Mouse (Mus musculus): ENCODE measurements around the gene Sbpl. TPM values are rescaled to one million over a fixed set of nuclear protein-coding genes. Genes with fewer than 3 reads are reported as not detected.
"Not testable (repeated sequence)": the region's sequence is repeated elsewhere in the genome, so short reads cannot be mapped to it uniquely, and the experiment has no call there.

The Sbpl gene
- polyA plus RNA-seq, 1 experiment from 2014 or later: not detected

DNA sequence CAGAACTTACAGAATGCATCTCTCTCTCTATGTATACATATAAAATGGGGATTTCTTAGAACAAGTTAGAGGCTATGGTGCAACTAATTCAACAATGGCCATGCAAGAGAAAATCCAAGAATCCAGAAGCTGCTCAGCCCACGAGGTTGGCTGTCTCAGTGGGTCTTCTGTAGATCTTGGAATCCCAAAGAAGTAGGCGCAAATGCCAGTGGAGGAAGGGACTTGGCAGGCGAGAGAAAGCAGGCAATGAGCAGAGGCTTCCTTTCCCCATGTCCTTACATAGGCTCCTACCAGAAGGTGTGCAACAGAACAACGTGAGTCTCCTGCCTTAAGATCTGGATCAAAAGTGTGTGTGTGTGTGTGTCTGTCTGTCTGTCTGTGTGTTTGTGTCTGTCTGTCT, 7.6 kb downstream of the Sbpl start:
- not testable (repeated sequence) for H3K9me3 ChIP-seq (ENCODE audit: control insufficient read depth, low read length); DNase-seq (ENCODE audit: low spot score); H3K36me3 ChIP-seq (ENCODE audit: control insufficient read depth, insufficient read depth, low read length); H3K4me1 ChIP-seq (replicated peaks; ENCODE audit: control insufficient read depth, insufficient read depth, low read length); ATAC-seq (replicated peaks; ENCODE audit: low FRiP score); H3K27me3 ChIP-seq (ENCODE audit: control insufficient read depth, insufficient read depth, low read length); H3K27ac ChIP-seq (ENCODE audit: low read depth, low read length); H3K9ac ChIP-seq (ENCODE audit: low read length); H3K4me2 ChIP-seq (ENCODE audit: low read depth, low read length, severe bottlenecking); H3K4me3 ChIP-seq (ENCODE audit: low read depth, low read length)
- 77% methylated on average over 4 of the region's 4 CpGs for WGBS

GRCm38 (mm10) chr17:23941372-23941771, 13.7 kb downstream of the Sbpl start, which contains the start of gene Sbp:
Gene Sbp (plus strand): TSS chr17:23941672.
- Histone ChIP-seq H3K9me3 (ENCODE audit: control insufficient read depth, low read length) (no peaks in the 10 kb centered on the region), H3K36me3 (ENCODE audit: control insufficient read depth, insufficient read depth, low read length) (no peaks in the 10 kb centered on the region), H3K27ac (ENCODE audit: low read depth, low read length) (no peak within 1 kb of the TSS), H3K4me3 (ENCODE audit: low read depth, low read length) (no peak within 1 kb of the TSS), H3K4me1 (replicated peaks; ENCODE audit: control insufficient read depth, insufficient read depth, low read length) (no peaks in the 10 kb centered on the region), H3K27me3 (ENCODE audit: control insufficient read depth, insufficient read depth, low read length) (no peaks in the 10 kb centered on the region), H3K4me2 (ENCODE audit: low read depth, low read length, severe bottlenecking) (no peak within 1 kb of the TSS), H3K9ac (ENCODE audit: low read length) (no peak within 1 kb of the TSS)
- DNase-seq (ENCODE audit: low spot score) (no peak), ATAC-seq (replicated peaks; ENCODE audit: low FRiP score) (no peak)

DNA sequence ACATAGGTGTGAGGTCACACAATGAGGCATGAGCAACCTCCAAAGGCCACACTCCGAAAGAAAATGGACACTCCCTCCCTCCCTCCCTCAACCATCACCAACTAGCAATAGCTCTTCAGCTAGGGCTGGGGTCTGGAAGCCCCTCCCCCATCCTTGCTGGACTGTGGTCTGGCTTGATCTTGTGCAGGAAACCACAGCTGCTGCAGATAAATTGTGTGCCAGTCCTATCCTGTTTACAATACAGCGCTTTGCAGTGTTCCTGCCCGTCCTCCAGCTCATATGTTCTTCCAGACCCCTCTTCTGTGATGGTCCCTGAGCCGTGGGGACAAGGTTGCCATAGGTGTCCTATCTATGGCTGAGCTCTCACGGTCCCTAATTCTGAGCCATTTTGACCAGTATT, 23.9 kb downstream of the Sbpl start:
- ATAC-seq (replicated peaks; ENCODE audit: low FRiP score): no peak
- WGBS: 85% methylated on average over 5 of the region's 5 CpGs
- no peaks in the 10 kb centered on the region for H3K9me3 ChIP-seq (ENCODE audit: control insufficient read depth, low read length)

GRCm38 (mm10) chr17:23925090-23925493, 30.0 kb downstream of the Sbpl start:
- no peaks in the 10 kb centered on the region for H3K9me3 ChIP-seq (ENCODE audit: control insufficient read depth, low read length)
- ATAC-seq (replicated peaks; ENCODE audit: low FRiP score) (peak; percentile 80), DNase-seq (ENCODE audit: low spot score) (peak; percentile 82)
- peak overlapping the region; percentile 46 for H3K4me3 ChIP-seq (ENCODE audit: low read depth, low read length)
- H3K9ac ChIP-seq (ENCODE audit: low read length): peak overlapping the region; percentile 63
- H3K27ac ChIP-seq (ENCODE audit: low read depth, low read length): peak overlapping the region; percentile 96
- peaks cover 5% of the 10 kb centered on the region for H3K4me1 ChIP-seq (replicated peaks; ENCODE audit: control insufficient read depth, insufficient read depth, low read length)
- peak overlapping the region; percentile 88 for H3K4me2 ChIP-seq (ENCODE audit: low read depth, low read length, severe bottlenecking)
- no peaks in the 10 kb centered on the region for H3K27me3 ChIP-seq (ENCODE audit: control insufficient read depth, insufficient read depth, low read length)
- WGBS: under 1% methylated on average over 14 of the region's 14 CpGs
- H3K36me3 ChIP-seq (ENCODE audit: control insufficient read depth, insufficient read depth, low read length): no peaks in the 10 kb centered on the region

More for the DNA sequence above, 23.9 kb downstream of the Sbpl start:
- Histone ChIP-seq H3K36me3 (ENCODE audit: control insufficient read depth, insufficient read depth, low read length) (no peaks in the 10 kb centered on the region), H3K27me3 (ENCODE audit: control insufficient read depth, insufficient read depth, low read length) (no peaks in the 10 kb centered on the region), H3K27ac (ENCODE audit: low read depth, low read length) (no peak overlapping the region), H3K4me3 (ENCODE audit: low read depth, low read length) (no peak overlapping the region), H3K4me1 (replicated peaks; ENCODE audit: control insufficient read depth, insufficient read depth, low read length) (no peaks in the 10 kb centered on the region), H3K4me2 (ENCODE audit: low read depth, low read length, severe bottlenecking) (no peak overlapping the region), H3K9ac (ENCODE audit: low read length) (no peak overlapping the region)
- DNase-seq (ENCODE audit: low spot score): no peak

DNA sequence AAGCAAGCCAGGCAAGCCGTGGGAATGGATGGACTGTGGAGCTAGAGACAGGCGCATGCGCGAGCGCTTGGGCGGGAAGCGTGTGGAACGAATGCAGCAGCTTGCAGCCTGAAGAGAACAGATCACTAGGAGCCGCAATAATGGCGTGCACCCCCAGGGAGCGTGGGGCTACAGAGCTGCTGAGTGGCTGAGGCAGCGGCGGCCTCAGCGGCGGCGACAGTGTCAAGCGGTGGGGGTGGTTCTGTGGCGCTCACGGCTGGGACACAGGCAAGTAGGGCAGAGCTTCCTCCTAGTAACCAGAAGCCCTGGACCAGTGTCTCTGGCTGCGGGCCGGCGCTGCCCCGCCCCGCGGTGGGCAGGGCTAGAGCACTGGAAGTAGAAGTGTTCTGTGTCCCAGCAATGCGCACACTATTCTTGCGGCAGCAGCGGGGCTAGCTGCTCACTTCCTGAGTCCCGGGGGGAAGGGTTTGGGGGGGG, 30.5 kb downstream of the Sbpl start:
- H3K9ac ChIP-seq (ENCODE audit: low read length): peak overlapping the region; percentile 63
- ATAC-seq (replicated peaks; ENCODE audit: low FRiP score) (peak; percentile 99), DNase-seq (ENCODE audit: low spot score) (peak; percentile 95)
- peak overlapping the region; percentile 46 for H3K4me3 ChIP-seq (ENCODE audit: low read depth, low read length)
- H3K36me3 ChIP-seq (ENCODE audit: control insufficient read depth, insufficient read depth, low read length): no peaks in the 10 kb centered on the region
- peak overlapping the region; percentile 96 for H3K27ac ChIP-seq (ENCODE audit: low read depth, low read length)
- peaks cover 5% of the 10 kb centered on the region for H3K4me1 ChIP-seq (replicated peaks; ENCODE audit: control insufficient read depth, insufficient read depth, low read length)
- H3K27me3 ChIP-seq (ENCODE audit: control insufficient read depth, insufficient read depth, low read length): no peaks in the 10 kb centered on the region
- under 1% methylated on average over 29 of the region's 29 CpGs for WGBS
- H3K9me3 ChIP-seq (ENCODE audit: control insufficient read depth, low read length): no peaks in the 10 kb centered on the region
- peak overlapping the region; percentile 88 for H3K4me2 ChIP-seq (ENCODE audit: low read depth, low read length, severe bottlenecking)

GRCm38 (mm10) chr17:23917158-23917557, 37.9 kb downstream of the Sbpl start, which contains the start of gene Dcpp3:
Gene Dcpp3 (plus strand): TSS chr17:23917458.
- not testable (repeated sequence) for ATAC-seq (replicated peaks; ENCODE audit: low FRiP score); DNase-seq (ENCODE audit: low spot score); H3K4me2 ChIP-seq (ENCODE audit: low read depth, low read length, severe bottlenecking); H3K27me3 ChIP-seq (ENCODE audit: control insufficient read depth, insufficient read depth, low read length); H3K9me3 ChIP-seq (ENCODE audit: control insufficient read depth, low read length); H3K4me3 ChIP-seq (ENCODE audit: low read depth, low read length); H3K27ac ChIP-seq (ENCODE audit: low read depth, low read length); H3K9ac ChIP-seq (ENCODE audit: low read length); H3K36me3 ChIP-seq (ENCODE audit: control insufficient read depth, insufficient read depth, low read length); H3K4me1 ChIP-seq (replicated peaks; ENCODE audit: control insufficient read depth, insufficient read depth, low read length)
- WGBS: 76% methylated on average over 4 of the region's 4 CpGs

Other genes starting within 250 kb of the Sbpl start
- not detected in 2 replicates for gene 1520401A03Rik, start 232.5 kb downstream of the Sbpl start, polyA plus RNA-seq (2014; fragmentation: Nextera tagmentation; extraction: Ambion mirVana)
- 61.3 and 62.9 TPM in 2 replicates for gene Pkmyt1, start 228.9 kb downstream of the Sbpl start, polyA plus RNA-seq (2014; fragmentation: Nextera tagmentation; extraction: Ambion mirVana)
- 26.5 and 28.8 TPM in 2 replicates for gene Paqr4, start 214.4 kb downstream of the Sbpl start, polyA plus RNA-seq (2014; fragmentation: Nextera tagmentation; extraction: Ambion mirVana)
- gene Kremen2, start 209.4 kb downstream of the Sbpl start, polyA plus RNA-seq (2014; fragmentation: Nextera tagmentation; extraction: Ambion mirVana): 2.2 and 2.6 TPM in 2 replicates
- 167 and 174 TPM in 2 replicates for gene Flywch1, start 183.7 kb downstream of the Sbpl start, polyA plus RNA-seq (2014; fragmentation: Nextera tagmentation; extraction: Ambion mirVana)
- 22.0 and 28.7 TPM in 2 replicates for gene Flywch2, start 169.2 kb downstream of the Sbpl start, polyA plus RNA-seq (2014; fragmentation: Nextera tagmentation; extraction: Ambion mirVana)
- 541 and 559 TPM in 2 replicates for gene Srrm2, start 164.7 kb downstream of the Sbpl start, polyA plus RNA-seq (2014; fragmentation: Nextera tagmentation; extraction: Ambion mirVana)
- 1,038 and 1,041 TPM in 2 replicates for gene Elob, start 126.1 kb downstream of the Sbpl start, polyA plus RNA-seq (2014; fragmentation: Nextera tagmentation; extraction: Ambion mirVana)
- gene Prss33, start 119.2 kb downstream of the Sbpl start, polyA plus RNA-seq (2014; fragmentation: Nextera tagmentation; extraction: Ambion mirVana): not detected in 2 replicates
- gene Prss32, start 111.4 kb downstream of the Sbpl start, polyA plus RNA-seq (2014; fragmentation: Nextera tagmentation; extraction: Ambion mirVana): not detected in 2 replicates
- gene Prss41, start 111.1 kb downstream of the Sbpl start, polyA plus RNA-seq (2014; fragmentation: Nextera tagmentation; extraction: Ambion mirVana): 2.1 and 2.6 TPM in 2 replicates
- gene Prss21, start 87.2 kb downstream of the Sbpl start, polyA plus RNA-seq (2014; fragmentation: Nextera tagmentation; extraction: Ambion mirVana): not detected in 2 replicates
- gene Dcpp1, start 74.4 kb downstream of the Sbpl start, polyA plus RNA-seq (2014; fragmentation: Nextera tagmentation; extraction: Ambion mirVana): not detected in 2 replicates
- gene Dcpp2, start 74.4 kb downstream of the Sbpl start, polyA plus RNA-seq (2014; fragmentation: Nextera tagmentation; extraction: Ambion mirVana): not detected in 2 replicates
- not detected in 2 replicates for gene Dcpp3, start 37.8 kb downstream of the Sbpl start, polyA plus RNA-seq (2014; fragmentation: Nextera tagmentation; extraction: Ambion mirVana)
- not detected in 2 replicates for gene Sbp, start 13.6 kb downstream of the Sbpl start, polyA plus RNA-seq (2014; fragmentation: Nextera tagmentation; extraction: Ambion mirVana)
- gene Prss30, start 25.3 kb upstream of the Sbpl start, polyA plus RNA-seq (2014; fragmentation: Nextera tagmentation; extraction: Ambion mirVana): not detected in 2 replicates
- gene Prss22, start 42.8 kb upstream of the Sbpl start, polyA plus RNA-seq (2014; fragmentation: Nextera tagmentation; extraction: Ambion mirVana): not detected in 2 replicates
- gene Prss27, start 82.9 kb upstream of the Sbpl start, polyA plus RNA-seq (2014; fragmentation: Nextera tagmentation; extraction: Ambion mirVana): 0.15 TPM in 1 of 2 replicates, not detected in the other
- gene Kctd5, start 118.2 kb upstream of the Sbpl start, polyA plus RNA-seq (2014; fragmentation: Nextera tagmentation; extraction: Ambion mirVana): 82.8 and 85.0 TPM in 2 replicates
- 46.6 and 47.5 TPM in 2 replicates for gene Pdpk1, start 195.7 kb upstream of the Sbpl start, polyA plus RNA-seq (2014; fragmentation: Nextera tagmentation; extraction: Ambion mirVana)
- gene Amdhd2, start 208.5 kb upstream of the Sbpl start, polyA plus RNA-seq (2014; fragmentation: Nextera tagmentation; extraction: Ambion mirVana): 29.5 and 34.7 TPM in 2 replicates
- 394 and 453 TPM in 2 replicates for gene Atp6v0c, start 214.4 kb upstream of the Sbpl start, polyA plus RNA-seq (2014; fragmentation: Nextera tagmentation; extraction: Ambion mirVana)